Mouse (Mus musculus) limb, embryonic 13.5 days (tissue): ENCODE results near the gene Clrn3. TPM values are rescaled to one million over a fixed set of nuclear protein-coding genes. Genes with fewer than 3 reads are reported as not detected.
"Not testable (repeated sequence)": the region's sequence is repeated elsewhere in the genome, so short reads cannot be mapped to it uniquely, and the experiment has no call there.

ENCODE experiments used
- ATAC-seq: fragments of 200-750 bp; cut with Nextera tagmentation; 2 replicates; pipeline ENCODE4 v1.8.0; 2017; ENCODE audit warnings: low read depth, moderate number of reproducible peaks, moderate TSS enrichment; ENCODE audit not compliant: low FRiP score
- H3K27ac ChIP-seq: fragments of 300-500 bp; sonication (generic); 2 replicates; pipeline ENCODE4 v1.5.1; 2015; ENCODE audit warnings: inconsistent platforms, mild to moderate bottlenecking, moderate library complexity
- H3K27me3 ChIP-seq: fragments of 300-500 bp; sonication (generic); 2 replicates; pipeline ENCODE4 v1.6.1; 2015; ENCODE audit warnings: mild to moderate bottlenecking, inconsistent platforms
- H3K36me3 ChIP-seq: fragments of 300-500 bp; sonication (generic); 2 replicates; pipeline ENCODE4 v1.6.1; 2015; ENCODE audit warnings: inconsistent platforms, mild to moderate bottlenecking, moderate library complexity
- H3K4me1 ChIP-seq: fragments of 300-500 bp; sonication (generic); 2 replicates; pipeline ENCODE4 v1.6.1; 2015; ENCODE audit warnings: inconsistent platforms
- H3K4me2 ChIP-seq: fragments of 300-500 bp; sonication (generic); replicated peaks from 2 replicates; pipeline ENCODE4 v1.6.1; 2015; ENCODE audit warnings: inconsistent platforms, mild to moderate bottlenecking, moderate library complexity
- H3K4me3 ChIP-seq: fragments of 300-500 bp; sonication (generic); 2 replicates; pipeline ENCODE4 v1.5.1; 2015; ENCODE audit warnings: moderate library complexity, mild to moderate bottlenecking, inconsistent platforms
- H3K9ac ChIP-seq: fragments of 300-500 bp; sonication (generic); 2 replicates; pipeline ENCODE4 v1.6.1; 2015; ENCODE audit warnings: mild to moderate bottlenecking, inconsistent platforms
- H3K9me3 ChIP-seq: fragments of 300-500 bp; sonication (generic); 2 replicates; pipeline ENCODE4 v1.6.1; 2016; ENCODE audit warnings: inconsistent platforms
- WGBS: fragments of 180-500 bp; shearing (Covaris S2); methylation state at CpG from one replicate; pipeline ENCODE4 v1.1.7; 2015; 5-methylcytosine and 5-hydroxymethylcytosine counted together
- polyA plus RNA-seq: library from polyadenylated mRNA; unstranded; fragments of >200 nt; fragmentation: Nextera tagmentation; extraction: Ambion mirVana; gene quantifications from 2 replicates; pipeline ENCODE4 v1.2.1, GENCODE M21; 2015

Clrn3 gene
- 0.05 TPM in 1 of 2 replicates, not detected in the other for polyA plus RNA-seq

DNA sequence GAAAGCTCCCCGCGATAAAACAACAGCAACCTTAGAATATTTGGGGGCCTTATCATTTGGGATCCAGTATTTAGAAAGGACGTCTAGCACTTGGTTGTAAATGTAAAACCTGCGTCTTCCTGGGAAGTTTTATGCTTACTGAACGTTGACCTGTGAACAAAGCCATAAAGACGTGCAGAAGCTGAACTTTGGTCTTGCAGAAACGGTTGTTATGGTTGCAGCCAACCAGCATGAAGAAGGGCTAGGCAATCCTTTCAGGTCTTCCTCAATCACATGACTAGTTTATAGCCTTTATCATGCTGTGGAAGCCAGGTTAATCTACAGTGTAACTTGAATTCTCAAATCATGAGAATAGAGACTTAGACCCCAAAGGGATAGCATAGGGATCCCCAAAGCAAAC, at the start of gene Clrn3:
Clrn3 (minus strand) TSS at position 140 of the 400 bp plus-strand sequence.
- peaks cover 6% of the 10 kb centered on the region; the same call in 1 of the 2 replicates for H3K4me1 ChIP-seq
- H3K27me3 ChIP-seq, result no peaks in the 10 kb centered on the region
- H3K9ac ChIP-seq, result no peak within 1 kb of the TSS
- H3K36me3 ChIP-seq, result no peaks in the 10 kb centered on the region
- no peak within 1 kb of the TSS for H3K27ac ChIP-seq
- no peak for ATAC-seq
- no peaks in the 10 kb centered on the region for H3K9me3 ChIP-seq
- H3K4me2 ChIP-seq, result no peak within 1 kb of the TSS
- no peak within 1 kb of the TSS for H3K4me3 ChIP-seq
- 80% methylated on average over 7 of the region's 7 CpGs for WGBS

DNA sequence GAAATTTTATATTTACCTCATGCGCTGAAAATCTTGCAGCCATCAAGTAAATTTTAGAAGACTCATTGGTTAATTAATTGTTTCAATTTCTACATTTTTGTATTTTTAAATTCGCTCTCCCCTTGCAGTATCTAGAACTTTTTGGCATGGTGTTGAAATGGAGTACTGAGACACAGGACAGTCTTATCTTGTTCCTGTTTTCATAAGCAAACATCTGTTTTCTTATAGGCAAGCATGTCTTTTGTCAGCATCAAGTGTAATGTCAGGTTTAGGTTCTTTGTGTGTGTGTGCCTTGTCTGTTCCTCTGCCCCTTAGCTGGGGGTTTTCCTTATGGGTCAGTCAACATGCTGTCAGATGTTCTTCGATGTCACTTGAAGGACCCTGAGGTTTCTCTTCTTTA, 47.9 kb upstream of the Clrn3 start:
- WGBS, result 93% methylated on average over 3 of the region's 3 CpGs

DNA sequence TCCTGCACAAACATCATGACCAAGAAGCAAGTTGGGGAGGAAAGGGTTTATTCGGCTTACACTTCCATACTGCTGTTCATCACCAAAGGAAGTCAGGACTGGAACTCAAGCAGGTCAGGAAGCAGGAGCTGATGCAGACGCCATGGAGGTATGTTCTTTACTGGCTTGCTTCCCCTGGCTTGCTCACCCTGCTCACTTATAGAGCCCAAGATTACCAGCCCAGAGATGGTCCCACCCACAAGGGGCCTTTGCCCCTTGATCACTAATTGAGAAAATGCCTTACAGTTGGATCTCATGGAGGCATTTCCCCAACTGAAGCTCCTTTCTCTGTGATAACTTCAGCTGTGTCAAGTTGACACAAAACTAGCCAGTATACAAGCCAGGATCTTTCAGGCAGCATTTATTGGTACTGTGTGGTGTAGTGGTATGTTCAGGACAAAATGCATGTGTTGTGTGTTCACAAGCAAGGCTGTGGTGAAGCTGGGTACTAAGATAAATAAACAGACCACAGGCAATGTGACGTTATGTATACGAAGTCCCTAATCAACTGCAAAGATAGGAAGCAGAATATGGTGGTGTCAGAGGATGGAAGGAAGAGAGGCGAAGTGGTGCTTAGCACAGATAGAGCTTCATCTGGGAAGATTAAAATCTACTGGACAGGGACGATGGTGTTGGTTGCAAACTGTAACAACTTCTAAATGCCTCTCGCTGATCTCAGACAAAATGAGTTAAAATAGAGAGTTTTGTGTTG, 47.0 kb upstream of the Clrn3 start:
- not testable (repeated sequence) for H3K9me3 ChIP-seq, ATAC-seq, H3K4me2 ChIP-seq, H3K27ac ChIP-seq, H3K27me3 ChIP-seq, H3K4me3 ChIP-seq, H3K4me1 ChIP-seq, H3K9ac ChIP-seq, H3K36me3 ChIP-seq
- WGBS, result 71% methylated on average over 7 of the region's 7 CpGs

More for the DNA sequence above, 47.9 kb upstream of the Clrn3 start:
- Histone ChIP-seq H3K27ac (no peak overlapping the region), H3K4me3 (no peak overlapping the region), H3K4me1 (peaks cover 8% of the 10 kb centered on the region), H3K9ac (no peak overlapping the region), H3K4me2 (no peak overlapping the region), H3K36me3 (no peaks in the 10 kb centered on the region), H3K27me3 (no peaks in the 10 kb centered on the region), H3K9me3 (no peaks in the 10 kb centered on the region)
- ATAC-seq, result no peak

DNA sequence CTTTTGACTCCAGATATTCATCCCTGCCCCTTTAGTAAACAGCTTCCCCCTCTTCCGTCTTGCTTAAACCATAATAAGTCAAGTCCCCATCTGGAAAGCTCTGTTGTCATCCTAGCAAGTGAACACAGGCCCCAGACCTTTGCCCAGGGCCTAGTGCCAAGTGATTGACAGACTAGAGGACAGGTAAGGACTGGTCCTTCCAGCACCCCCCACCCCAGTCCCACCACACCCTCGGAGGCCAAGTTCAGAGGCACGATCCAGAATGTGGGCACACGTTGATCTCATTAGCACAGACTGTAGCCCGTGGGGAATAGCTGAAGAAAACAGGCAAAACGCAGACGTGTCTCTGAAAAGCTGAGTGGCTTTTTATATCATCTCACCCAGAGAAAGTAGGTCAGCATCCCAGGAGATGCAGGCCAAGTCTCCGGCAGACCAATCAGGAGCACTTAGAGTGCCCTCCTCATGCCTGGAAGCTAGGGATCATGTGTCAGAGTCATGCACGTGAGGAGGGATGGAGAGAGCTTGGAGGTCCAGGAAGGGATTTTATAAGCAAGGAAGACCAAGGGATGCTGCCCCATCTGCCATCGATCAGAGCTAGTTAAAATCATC, 43.6 kb upstream of the Clrn3 start:
- H3K27me3 ChIP-seq, result no peaks in the 10 kb centered on the region
- H3K4me3 ChIP-seq, result no peak overlapping the region
- H3K36me3 ChIP-seq, result no peaks in the 10 kb centered on the region
- WGBS, result 16% methylated on average over 10 of the region's 10 CpGs
- peaks cover 10% of the 10 kb centered on the region for H3K4me1 ChIP-seq
- H3K9me3 ChIP-seq, result no peaks in the 10 kb centered on the region
- no peak overlapping the region for H3K4me2 ChIP-seq
- no peak overlapping the region for H3K9ac ChIP-seq
- H3K27ac ChIP-seq, result peak overlapping the region; percentile 53; the same call in 1 of the 2 replicates
- peak; percentile 48; the same call in 1 of the 2 replicates for ATAC-seq

DNA sequence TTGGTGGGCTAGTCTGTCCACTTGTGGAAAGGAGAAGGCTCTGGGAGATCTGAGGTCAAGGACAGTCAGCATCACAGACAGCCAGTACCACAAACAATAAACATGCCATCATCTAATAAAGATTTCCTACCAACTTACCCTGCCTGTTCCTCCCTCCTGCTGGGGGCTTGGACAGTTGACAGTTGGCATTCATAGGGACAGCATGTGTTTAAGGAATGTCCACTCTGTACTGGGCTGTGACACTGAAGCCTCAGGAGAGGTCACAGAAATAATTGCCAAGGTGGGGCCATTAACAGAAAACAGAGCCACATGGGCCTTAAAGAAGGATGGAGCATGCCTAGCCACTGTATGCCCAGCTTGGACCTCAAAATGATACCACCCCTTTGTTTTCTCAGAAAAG, 42.9 kb upstream of the Clrn3 start:
- ATAC-seq, result no peak
- H3K9me3 ChIP-seq, result no peaks in the 10 kb centered on the region
- no peaks in the 10 kb centered on the region for H3K36me3 ChIP-seq
- H3K9ac ChIP-seq, result no peak overlapping the region
- H3K27ac ChIP-seq, result no peak overlapping the region
- no peaks in the 10 kb centered on the region for H3K27me3 ChIP-seq
- H3K4me3 ChIP-seq, result no peak overlapping the region
- H3K4me1 ChIP-seq, result peaks cover 10% of the 10 kb centered on the region
- H3K4me2 ChIP-seq, result no peak overlapping the region

DNA sequence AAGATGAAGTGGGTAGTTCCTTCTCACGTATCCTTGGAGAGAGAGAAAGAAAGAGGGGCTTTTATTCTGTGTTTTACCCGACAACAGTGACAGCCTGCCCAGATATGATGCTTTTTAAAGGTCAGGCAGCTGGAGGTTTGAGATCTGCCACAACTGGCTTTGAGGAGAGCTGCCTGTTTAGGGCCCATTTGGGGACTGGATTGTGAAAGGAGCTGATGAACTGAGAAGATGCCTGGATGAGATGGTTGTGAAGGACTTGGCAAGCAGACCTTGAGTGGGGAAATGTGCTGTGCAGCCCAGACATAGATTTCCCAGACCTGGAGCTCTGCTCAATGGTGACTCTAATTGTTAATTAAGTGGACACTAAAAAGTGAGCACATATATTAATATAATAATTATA, 40.1 kb upstream of the Clrn3 start:
- H3K27ac ChIP-seq, result no peak overlapping the region
- ATAC-seq, result no peak
- H3K4me1 ChIP-seq, result peaks cover 10% of the 10 kb centered on the region
- H3K27me3 ChIP-seq, result no peaks in the 10 kb centered on the region
- H3K4me2 ChIP-seq, result no peak overlapping the region
- H3K9ac ChIP-seq, result no peak overlapping the region
- H3K9me3 ChIP-seq, result no peaks in the 10 kb centered on the region
- 72% methylated on average over 2 of the region's 2 CpGs for WGBS
- H3K4me3 ChIP-seq, result no peak overlapping the region
- no peaks in the 10 kb centered on the region for H3K36me3 ChIP-seq

DNA sequence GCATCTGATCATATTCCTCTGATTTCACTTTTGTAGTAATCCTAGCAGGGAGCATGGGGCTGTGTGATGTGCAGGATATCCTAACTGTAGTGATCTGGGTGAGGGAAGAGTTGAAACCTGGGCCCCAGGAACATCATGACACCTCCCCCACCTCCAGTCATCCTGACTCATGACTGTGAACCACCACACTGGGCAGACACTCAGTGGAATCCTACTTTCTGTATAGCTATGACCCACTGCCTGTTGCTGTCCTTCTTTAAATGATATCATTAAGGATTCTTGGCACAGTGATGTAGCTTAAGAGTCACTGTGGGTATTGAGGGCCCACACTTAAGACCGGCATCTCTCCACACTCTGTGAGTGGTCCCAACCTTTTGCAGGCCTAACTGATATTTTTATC, 39.1 kb upstream of the Clrn3 start:
- Histone ChIP-seq H3K27me3 (no peaks in the 10 kb centered on the region), H3K4me3 (no peak overlapping the region), H3K9me3 (no peaks in the 10 kb centered on the region), H3K4me2 (no peak overlapping the region), H3K4me1 (peaks cover 10% of the 10 kb centered on the region), H3K36me3 (no peaks in the 10 kb centered on the region), H3K9ac (no peak overlapping the region), H3K27ac (no peak overlapping the region)
- WGBS, result 90% methylated on average over 1 of the region's 1 CpGs
- ATAC-seq, result no peak

DNA sequence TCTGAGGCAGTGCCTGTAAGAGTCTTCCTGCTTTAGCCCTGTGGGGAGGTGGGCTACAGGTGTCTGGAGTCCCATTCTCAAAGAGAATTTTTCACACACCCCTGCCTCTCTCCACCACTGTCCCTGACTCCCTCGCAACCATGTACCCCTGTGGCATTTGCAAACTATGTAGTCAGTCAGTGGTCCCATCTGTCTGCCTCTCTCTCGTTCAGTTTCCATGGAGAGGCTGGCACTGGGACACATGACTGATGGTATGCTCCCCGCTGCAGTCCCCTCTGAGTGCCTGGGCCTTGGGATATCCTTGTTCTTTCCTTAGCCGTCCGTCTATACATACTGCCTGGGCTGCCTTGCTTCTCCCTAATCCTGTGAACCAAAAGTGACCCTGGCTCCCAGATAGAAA, 37.6 kb upstream of the Clrn3 start:
- H3K9me3 ChIP-seq, result no peaks in the 10 kb centered on the region
- no peak for ATAC-seq
- no peak overlapping the region for H3K9ac ChIP-seq
- H3K4me3 ChIP-seq, result no peak overlapping the region
- 82% methylated on average over 5 of the region's 5 CpGs for WGBS
- no peaks in the 10 kb centered on the region for H3K27me3 ChIP-seq
- no peaks in the 10 kb centered on the region for H3K36me3 ChIP-seq
- no peak overlapping the region for H3K27ac ChIP-seq
- no peaks in the 10 kb centered on the region for H3K4me1 ChIP-seq
- no peak overlapping the region for H3K4me2 ChIP-seq

DNA sequence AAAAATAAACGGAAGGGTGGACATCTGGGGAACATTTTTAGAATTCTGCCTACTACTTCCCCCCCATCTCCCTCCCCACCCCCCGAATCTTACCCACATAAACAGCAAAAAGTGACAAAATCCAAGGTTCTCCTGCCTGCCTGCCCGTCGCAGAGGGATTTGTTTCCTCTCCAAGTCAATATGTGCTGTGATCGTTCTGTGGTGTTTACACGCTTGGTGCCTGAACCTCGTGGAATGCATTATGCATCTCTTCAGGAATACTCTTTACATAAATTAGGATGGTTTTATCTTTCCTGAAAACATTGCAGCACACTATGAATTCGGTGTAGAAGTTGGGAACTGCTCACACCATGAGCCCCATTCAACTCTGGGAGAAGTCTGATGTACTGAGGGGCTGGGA, 35.6 kb upstream of the Clrn3 start:
- Histone ChIP-seq H3K36me3 (no peaks in the 10 kb centered on the region), H3K27me3 (no peaks in the 10 kb centered on the region), H3K9me3 (no peaks in the 10 kb centered on the region), H3K4me1 (no peaks in the 10 kb centered on the region), H3K27ac (no peak overlapping the region), H3K9ac (no peak overlapping the region), H3K4me3 (no peak overlapping the region), H3K4me2 (no peak overlapping the region)
- ATAC-seq, result no peak
- WGBS, result 68% methylated on average over 8 of the region's 8 CpGs

DNA sequence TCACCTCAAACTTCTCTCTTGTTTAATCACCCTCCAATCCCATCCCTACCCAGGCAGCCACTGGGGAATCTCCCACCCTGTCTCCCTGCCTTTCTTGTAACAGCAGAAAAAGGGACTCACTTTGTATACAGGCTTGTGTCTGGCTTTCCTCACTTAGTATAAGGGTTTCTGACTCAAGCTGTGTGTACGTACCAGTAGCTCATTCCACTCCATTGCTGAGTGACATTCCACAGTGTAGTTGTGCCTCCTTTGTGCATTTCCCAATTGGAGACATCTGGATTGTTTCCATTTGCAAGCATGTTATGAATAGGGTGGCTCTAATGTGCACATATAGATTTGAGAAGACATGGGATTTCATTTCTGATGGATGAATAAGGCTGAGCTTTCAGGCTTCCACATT, 31.8 kb upstream of the Clrn3 start:
- Histone ChIP-seq H3K9me3 (no peaks in the 10 kb centered on the region), H3K4me1 (no peaks in the 10 kb centered on the region), H3K4me2 (no peak overlapping the region), H3K36me3 (no peaks in the 10 kb centered on the region), H3K27ac (no peak overlapping the region), H3K27me3 (0 out of 2 replicates have a peak, but pooled peaks cover 3% of the 10 kb centered on the region), H3K9ac (no peak overlapping the region), H3K4me3 (no peak overlapping the region)
- 60% methylated on average over 1 of the region's 1 CpGs for WGBS
- ATAC-seq, result no peak

DNA sequence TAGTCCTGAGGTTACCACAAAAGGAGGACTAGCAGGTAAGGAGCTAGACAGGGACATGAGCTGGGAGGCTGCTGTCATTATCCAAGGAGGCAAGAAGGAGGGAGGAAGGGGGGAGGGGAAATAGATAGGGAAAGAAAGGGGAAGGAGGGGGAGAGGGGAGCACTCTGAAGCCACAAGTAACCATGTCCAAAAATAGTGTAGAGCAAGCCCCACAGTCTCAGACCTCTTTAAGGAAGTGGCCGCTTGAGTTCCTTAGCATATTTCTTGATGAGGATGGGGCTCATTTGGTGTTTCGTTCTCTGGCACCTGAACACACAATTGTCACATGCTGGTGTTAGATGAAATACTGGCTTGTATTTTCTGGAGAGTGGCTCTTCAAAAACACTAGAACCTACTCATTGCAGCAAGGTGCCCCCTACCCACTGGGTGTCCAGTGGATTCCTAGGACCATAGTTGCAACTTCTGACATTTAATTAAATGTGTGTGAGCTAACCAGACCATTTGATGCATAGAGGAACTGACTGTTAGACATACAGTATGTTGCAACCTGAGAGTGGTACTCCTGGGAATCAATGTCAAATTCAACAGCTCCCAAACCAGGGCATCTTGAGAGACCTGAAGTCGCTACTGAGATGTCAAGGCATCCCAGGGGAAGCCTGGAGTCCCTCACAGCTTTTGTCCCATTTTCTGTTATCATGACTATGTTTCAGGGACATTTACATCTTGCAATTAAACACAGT, 28.4 kb upstream of the Clrn3 start:
- H3K36me3 ChIP-seq, result no peaks in the 10 kb centered on the region
- no peak overlapping the region for H3K4me3 ChIP-seq
- WGBS, result 87% methylated on average over 3 of the region's 3 CpGs
- no peaks in the 10 kb centered on the region for H3K4me1 ChIP-seq
- no peak overlapping the region for H3K4me2 ChIP-seq
- no peaks in the 10 kb centered on the region for H3K9me3 ChIP-seq
- 0 out of 2 replicates have a peak, but pooled peaks cover 3% of the 10 kb centered on the region for H3K27me3 ChIP-seq
- H3K9ac ChIP-seq, result no peak overlapping the region
- ATAC-seq, result no peak
- H3K27ac ChIP-seq, result no peak overlapping the region

DNA sequence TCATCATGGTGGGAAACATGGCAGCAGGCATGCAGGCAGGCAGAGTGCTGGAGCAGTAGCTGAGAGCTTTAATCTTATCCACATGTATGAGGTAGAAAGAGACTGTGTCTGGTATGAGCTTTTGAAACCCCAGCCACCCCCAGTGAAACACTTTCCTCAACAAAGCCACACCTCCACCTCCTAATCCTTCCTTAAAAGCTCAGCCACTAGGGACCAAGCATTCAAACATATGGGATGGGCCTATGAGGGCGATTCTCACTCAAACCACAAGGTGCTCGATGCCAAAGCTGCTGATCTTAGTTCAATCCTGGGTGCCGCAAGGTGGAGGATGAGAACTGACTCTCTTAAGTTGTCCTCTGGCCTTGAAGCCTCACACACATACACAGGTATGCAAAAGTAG, 25.1 kb upstream of the Clrn3 start:
- no peak for ATAC-seq
- no peaks in the 10 kb centered on the region for H3K36me3 ChIP-seq
- no peak overlapping the region for H3K9ac ChIP-seq
- H3K27me3 ChIP-seq, result 0 out of 2 replicates have a peak, but pooled peaks cover 3% of the 10 kb centered on the region
- peaks cover 12% of the 10 kb centered on the region; the same call in 1 of the 2 replicates for H3K4me1 ChIP-seq
- 78% methylated on average over 3 of the region's 3 CpGs for WGBS
- no peak overlapping the region for H3K27ac ChIP-seq
- no peak overlapping the region for H3K4me2 ChIP-seq
- no peak overlapping the region for H3K4me3 ChIP-seq
- H3K9me3 ChIP-seq, result no peaks in the 10 kb centered on the region
